Mouse (Mus musculus): Measurements from ENCODE around the gene Hoxd8. TPM values are rescaled to one million over a fixed set of nuclear protein-coding genes. Genes with fewer than 3 reads are reported as not detected.

The Hoxd8 gene
- 0.82 and 1.2 TPM in 2 replicates for polyA plus RNA-seq (2014; fragmentation: Nextera tagmentation; extraction: Ambion mirVana)

GRCm38 (mm10) chr2:74704393-74704998 lies at the start of gene Hoxd8:
Gene Hoxd8, plus strand, starts transcription at chr2:74704615.
- Histone ChIP-seq H3K4me3 (ENCODE audit: low read depth, low read length) (peak within 1 kb of the TSS; percentile 51), H3K9me3 (ENCODE audit: control insufficient read depth, low read length) (no peaks in the 10 kb centered on the region), H3K4me2 (peak within 1 kb of the TSS; percentile 71), H3K9ac (ENCODE audit: low read depth, low read length) (peak within 1 kb of the TSS; percentile 34; the same call in 1 of the 2 replicates), H3K4me1 (replicated peaks; ENCODE audit: control insufficient read depth, insufficient read depth, low read length) (peaks cover 10% of the 10 kb centered on the region; the same call in 1 of the 2 replicates), H3K27me3 (replicated peaks; ENCODE audit: control insufficient read depth, insufficient read depth, low read length) (peaks cover 98% of the 10 kb centered on the region), H3K36me3 (ENCODE audit: control insufficient read depth, insufficient read depth, low read length) (no peaks in the 10 kb centered on the region), H3K27ac (ENCODE audit: low read depth, low read length) (no peak within 1 kb of the TSS)
- peak; percentile 48 for DNase-seq (ENCODE audit: low spot score)
- 3% methylated on average over 31 of the region's 52 CpGs for WGBS
- ATAC-seq (replicated peaks; ENCODE audit: low FRiP score), result no peak

GRCm38 (mm10) chr2:74654743-74655419 lies 49.5 kb upstream of the Hoxd8 start:
- WGBS, result 12% methylated on average over 19 of the region's 20 CpGs
- H3K9ac ChIP-seq (ENCODE audit: low read depth, low read length), result no peak overlapping the region
- H3K36me3 ChIP-seq (ENCODE audit: control insufficient read depth, insufficient read depth, low read length), result no peaks in the 10 kb centered on the region
- DNase-seq (ENCODE audit: low spot score), result no peak
- no peak overlapping the region for H3K4me2 ChIP-seq
- H3K9me3 ChIP-seq (ENCODE audit: control insufficient read depth, low read length), result no peaks in the 10 kb centered on the region
- peaks cover 91% of the 10 kb centered on the region for H3K27me3 ChIP-seq (replicated peaks; ENCODE audit: control insufficient read depth, insufficient read depth, low read length)
- no peak overlapping the region for H3K4me3 ChIP-seq (ENCODE audit: low read depth, low read length)
- peaks cover 6% of the 10 kb centered on the region; the same call in 1 of the 2 replicates for H3K4me1 ChIP-seq (replicated peaks; ENCODE audit: control insufficient read depth, insufficient read depth, low read length)
- no peak for ATAC-seq (replicated peaks; ENCODE audit: low FRiP score)
- H3K27ac ChIP-seq (ENCODE audit: low read depth, low read length), result no peak overlapping the region

- no peaks in the 10 kb centered on the region for H3K9me3 ChIP-seq (ENCODE audit: control insufficient read depth, low read length)
- ATAC-seq (replicated peaks; ENCODE audit: low FRiP score) (no peak), DNase-seq (ENCODE audit: low spot score) (no peak)
- H3K27me3 ChIP-seq (replicated peaks; ENCODE audit: control insufficient read depth, insufficient read depth, low read length), result peaks cover 91% of the 10 kb centered on the region
- H3K4me2 ChIP-seq, result peak overlapping the region; percentile 63
- 3% methylated on average over 40 of the region's 47 CpGs for WGBS
- no peak overlapping the region for H3K9ac ChIP-seq (ENCODE audit: low read depth, low read length)
- peaks cover 6% of the 10 kb centered on the region; the same call in 1 of the 2 replicates for H3K4me1 ChIP-seq (replicated peaks; ENCODE audit: control insufficient read depth, insufficient read depth, low read length)
- no peak overlapping the region for H3K27ac ChIP-seq (ENCODE audit: low read depth, low read length)
- H3K36me3 ChIP-seq (ENCODE audit: control insufficient read depth, insufficient read depth, low read length), result no peaks in the 10 kb centered on the region
- H3K4me3 ChIP-seq (ENCODE audit: low read depth, low read length), result peak overlapping the region; percentile 46
Observed at GRCm38 (mm10) chr2:74655420-74655781, 49.0 kb upstream of the Hoxd8 start.

GRCm38 (mm10) chr2:74655821-74656631 lies 48.4 kb upstream of the Hoxd8 start:
- H3K27me3 ChIP-seq (replicated peaks; ENCODE audit: control insufficient read depth, insufficient read depth, low read length), result peaks cover 91% of the 10 kb centered on the region
- no peaks in the 10 kb centered on the region for H3K36me3 ChIP-seq (ENCODE audit: control insufficient read depth, insufficient read depth, low read length)
- WGBS, result 1% methylated on average over 68 of the region's 69 CpGs
- H3K4me3 ChIP-seq (ENCODE audit: low read depth, low read length), result peak overlapping the region; percentile 46
- peak overlapping the region; percentile 63 for H3K4me2 ChIP-seq
- H3K9ac ChIP-seq (ENCODE audit: low read depth, low read length), result no peak overlapping the region
- H3K4me1 ChIP-seq (replicated peaks; ENCODE audit: control insufficient read depth, insufficient read depth, low read length), result peaks cover 6% of the 10 kb centered on the region; the same call in 1 of the 2 replicates
- H3K9me3 ChIP-seq (ENCODE audit: control insufficient read depth, low read length), result no peaks in the 10 kb centered on the region
- ATAC-seq (replicated peaks; ENCODE audit: low FRiP score) (no peak), DNase-seq (ENCODE audit: low spot score) (peak; percentile 48)
- no peak overlapping the region for H3K27ac ChIP-seq (ENCODE audit: low read depth, low read length)

- Histone ChIP-seq H3K36me3 (ENCODE audit: control insufficient read depth, insufficient read depth, low read length) (no peaks in the 10 kb centered on the region), H3K4me2 (no peak overlapping the region), H3K27me3 (replicated peaks; ENCODE audit: control insufficient read depth, insufficient read depth, low read length) (peaks cover 91% of the 10 kb centered on the region), H3K4me3 (ENCODE audit: low read depth, low read length) (no peak overlapping the region), H3K9ac (ENCODE audit: low read depth, low read length) (no peak overlapping the region), H3K9me3 (ENCODE audit: control insufficient read depth, low read length) (no peaks in the 10 kb centered on the region), H3K4me1 (replicated peaks; ENCODE audit: control insufficient read depth, insufficient read depth, low read length) (peaks cover 6% of the 10 kb centered on the region; the same call in 1 of the 2 replicates), H3K27ac (ENCODE audit: low read depth, low read length) (no peak overlapping the region)
- ATAC-seq (replicated peaks; ENCODE audit: low FRiP score) (no peak), DNase-seq (ENCODE audit: low spot score) (no peak)
- 5% methylated on average over 4 of the region's 4 CpGs for WGBS
Observed at GRCm38 (mm10) chr2:74656632-74657021, 47.8 kb upstream of the Hoxd8 start.

DNA sequence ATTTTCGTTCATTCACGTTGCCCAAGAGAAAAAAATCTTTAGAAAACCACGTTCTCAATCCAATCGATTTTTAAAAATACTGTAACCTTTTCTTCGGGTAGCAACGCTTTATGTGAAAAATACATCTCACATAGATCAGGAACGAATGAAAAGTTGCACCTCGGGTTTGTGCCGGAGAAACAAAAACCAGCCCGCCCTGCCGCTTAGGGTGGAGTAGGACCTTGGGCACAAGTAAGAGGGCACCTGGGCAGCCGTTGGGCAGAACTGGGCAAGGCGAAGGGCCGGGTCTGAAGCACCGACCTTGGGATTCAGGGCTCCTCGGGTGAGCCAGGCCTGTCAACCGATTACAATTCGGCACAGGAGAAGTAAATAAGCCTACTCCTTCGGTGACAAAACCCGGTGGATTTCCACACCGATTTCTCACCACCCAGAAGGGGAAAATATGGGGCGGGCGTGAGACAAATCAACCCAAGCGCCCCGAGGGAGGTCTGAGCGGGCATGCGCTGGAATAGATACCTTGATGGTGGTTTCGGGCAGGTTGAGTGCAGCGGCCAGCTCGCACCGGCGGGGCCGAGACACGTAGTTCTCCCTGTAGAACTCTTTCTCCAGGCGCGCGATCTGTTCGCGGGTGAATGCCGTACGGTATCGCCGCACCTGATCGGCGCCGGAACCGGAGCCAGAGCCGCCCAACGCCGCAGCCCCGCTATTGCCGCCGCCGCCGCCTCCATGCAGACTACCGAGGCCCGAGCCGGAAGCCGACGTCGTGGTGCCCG lies 47.0 kb upstream of the Hoxd8 start:
- DNase-seq (ENCODE audit: low spot score) (peak; percentile 56), ATAC-seq (replicated peaks; ENCODE audit: low FRiP score) (no peak)
- Histone ChIP-seq H3K4me1 (replicated peaks; ENCODE audit: control insufficient read depth, insufficient read depth, low read length) (peaks cover 6% of the 10 kb centered on the region; the same call in 1 of the 2 replicates), H3K4me2 (peak overlapping the region; percentile 28; the same call in 1 of the 2 replicates), H3K27me3 (replicated peaks; ENCODE audit: control insufficient read depth, insufficient read depth, low read length) (peaks cover 91% of the 10 kb centered on the region), H3K4me3 (ENCODE audit: low read depth, low read length) (peak overlapping the region; percentile 25), H3K9ac (ENCODE audit: low read depth, low read length) (no peak overlapping the region), H3K9me3 (ENCODE audit: control insufficient read depth, low read length) (no peaks in the 10 kb centered on the region), H3K36me3 (ENCODE audit: control insufficient read depth, insufficient read depth, low read length) (no peaks in the 10 kb centered on the region), H3K27ac (ENCODE audit: low read depth, low read length) (no peak overlapping the region)
- WGBS, result 3% methylated on average over 62 of the region's 62 CpGs

GRCm38 (mm10) chr2:74658024-74658666 lies 46.3 kb upstream of the Hoxd8 start:
- ATAC-seq (replicated peaks; ENCODE audit: low FRiP score) (no peak), DNase-seq (ENCODE audit: low spot score) (no peak)
- peaks cover 95% of the 10 kb centered on the region for H3K27me3 ChIP-seq (replicated peaks; ENCODE audit: control insufficient read depth, insufficient read depth, low read length)
- no peaks in the 10 kb centered on the region for H3K9me3 ChIP-seq (ENCODE audit: control insufficient read depth, low read length)
- peak overlapping the region; percentile 25 for H3K4me3 ChIP-seq (ENCODE audit: low read depth, low read length)
- H3K36me3 ChIP-seq (ENCODE audit: control insufficient read depth, insufficient read depth, low read length), result no peaks in the 10 kb centered on the region
- 2% methylated on average over 15 of the region's 15 CpGs for WGBS
- no peak overlapping the region for H3K27ac ChIP-seq (ENCODE audit: low read depth, low read length)
- H3K4me2 ChIP-seq, result peak overlapping the region; percentile 28; the same call in 1 of the 2 replicates
- H3K4me1 ChIP-seq (replicated peaks; ENCODE audit: control insufficient read depth, insufficient read depth, low read length), result peaks cover 6% of the 10 kb centered on the region; the same call in 1 of the 2 replicates
- H3K9ac ChIP-seq (ENCODE audit: low read depth, low read length), result no peak overlapping the region

Measured in liver, embryonic 11.5 days (tissue).